Mouse (Mus musculus): ENCODE measurements around the gene Gm12117.

Gene Gm12117

DNA sequence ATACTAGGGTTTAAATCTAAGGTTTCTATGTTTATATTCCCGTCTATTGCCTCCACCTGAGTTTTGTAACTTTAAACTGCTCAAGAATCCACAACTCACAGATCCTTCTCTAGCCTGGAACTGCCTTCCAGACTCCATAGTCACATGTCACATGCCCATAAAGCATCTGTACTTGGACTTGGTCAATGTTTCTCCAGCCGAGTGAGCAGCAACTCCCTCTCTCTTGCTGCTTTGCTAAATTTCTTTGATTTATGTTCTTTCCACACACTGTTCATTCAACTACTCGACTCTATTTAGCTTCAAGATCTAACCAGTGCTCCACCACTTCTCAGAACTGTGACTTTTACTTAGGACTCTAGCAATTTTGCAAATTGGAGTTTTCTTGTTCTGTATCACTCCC is 1.7 kb downstream of the Gm12117 start:
- peaks cover 8% of the 10 kb centered on the region for H3K4me1 ChIP-seq (replicated peaks; ENCODE audit: low read depth, low read length)
- no peak overlapping the region for H3K4me3 ChIP-seq (replicated peaks; ENCODE audit: low read length)
- peaks cover 76% of the 10 kb centered on the region for H3K36me3 ChIP-seq (ENCODE audit: insufficient read depth, low read length)
- no peaks in the 10 kb centered on the region for H3K27me3 ChIP-seq (ENCODE audit: insufficient read depth, low read length)
- no peaks in the 10 kb centered on the region for H3K9me3 ChIP-seq (ENCODE audit: low read length)
- TF ChIP-seq CTCF (conservative IDR thresholded peaks at IDR 0.05; ENCODE audit: low read length) (no peak), NANOG (IDR thresholded peaks at IDR 0.05; ENCODE audit: borderline replicate concordance, low read length) (no peak), POU5F1 (IDR thresholded peaks at IDR 0.05; ENCODE audit: borderline replicate concordance, low read length) (no peak)

DNA sequence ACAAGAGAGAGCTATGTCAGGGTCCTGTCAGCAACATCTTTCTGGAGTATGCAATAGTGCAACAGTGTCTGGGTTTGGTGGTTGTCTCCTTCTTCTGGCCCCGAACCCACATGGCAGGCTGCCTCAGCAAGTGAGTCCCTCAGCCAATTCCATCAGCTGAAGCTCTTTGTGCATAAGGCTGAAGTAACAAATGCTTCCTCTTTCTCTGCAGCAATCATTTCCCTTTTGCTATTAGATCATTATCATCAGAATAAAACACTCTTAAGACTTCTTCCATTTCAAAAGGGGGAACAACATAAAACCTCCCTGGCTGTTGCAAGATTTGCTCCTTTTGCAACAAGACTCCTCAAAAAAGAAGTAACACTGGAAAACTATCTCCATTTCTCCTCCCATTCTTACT is 2.2 kb downstream of the Gm12117 start:
- Histone ChIP-seq H3K4me1 (replicated peaks; ENCODE audit: low read depth, low read length) (peaks cover 8% of the 10 kb centered on the region), H3K36me3 (ENCODE audit: insufficient read depth, low read length) (peaks cover 71% of the 10 kb centered on the region), H3K27me3 (ENCODE audit: insufficient read depth, low read length) (no peaks in the 10 kb centered on the region), H3K4me3 (replicated peaks; ENCODE audit: low read length) (no peak overlapping the region), H3K9me3 (ENCODE audit: low read length) (no peaks in the 10 kb centered on the region)
- no peak for TF ChIP-seq NANOG (IDR thresholded peaks at IDR 0.05; ENCODE audit: borderline replicate concordance, low read length)

- no peak for TF ChIP-seq CTCF (conservative IDR thresholded peaks at IDR 0.05; ENCODE audit: low read length)
- no peak for TF ChIP-seq NANOG (IDR thresholded peaks at IDR 0.05; ENCODE audit: borderline replicate concordance, low read length)
- no peak for TF ChIP-seq POU5F1 (IDR thresholded peaks at IDR 0.05; ENCODE audit: borderline replicate concordance, low read length)
- Histone ChIP-seq H3K27me3 (ENCODE audit: insufficient read depth, low read length) (no peaks in the 10 kb centered on the region), H3K9me3 (ENCODE audit: low read length) (no peaks in the 10 kb centered on the region), H3K36me3 (ENCODE audit: insufficient read depth, low read length) (peaks cover 57% of the 10 kb centered on the region), H3K4me1 (replicated peaks; ENCODE audit: low read depth, low read length) (no peaks in the 10 kb centered on the region), H3K4me3 (replicated peaks; ENCODE audit: low read length) (no peak overlapping the region)
These were observed 36.2 kb downstream of the Gm12117 start for GRCm38 (mm10) chr11:33240295-33240694.

DNA sequence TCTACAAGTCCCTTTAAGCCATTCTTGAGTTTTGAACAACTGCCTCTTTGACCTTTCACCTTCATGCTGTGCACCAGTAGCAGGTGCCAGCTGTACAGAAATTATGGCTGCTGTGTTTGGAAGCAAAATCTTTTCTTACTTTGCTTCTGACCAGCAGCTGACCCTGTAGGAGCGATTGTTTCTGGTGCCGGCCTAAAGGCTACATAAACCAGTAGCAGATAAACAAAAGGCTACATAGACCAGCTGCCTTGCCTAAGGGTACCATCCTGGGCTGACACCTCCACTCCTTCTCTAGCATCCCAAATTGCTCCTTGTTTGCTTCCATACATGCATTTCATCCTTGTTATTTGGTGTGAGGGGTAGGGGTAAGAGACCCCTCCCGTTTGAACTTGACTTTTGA is 42.4 kb downstream of the Gm12117 start:
- no peaks in the 10 kb centered on the region for H3K9me3 ChIP-seq (ENCODE audit: low read length)
- H3K4me1 ChIP-seq (replicated peaks; ENCODE audit: low read depth, low read length) = no peaks in the 10 kb centered on the region
- TF ChIP-seq NANOG (IDR thresholded peaks at IDR 0.05; ENCODE audit: borderline replicate concordance, low read length) = no peak
- TF ChIP-seq CTCF (conservative IDR thresholded peaks at IDR 0.05; ENCODE audit: low read length) = no peak
- TF ChIP-seq POU5F1 (IDR thresholded peaks at IDR 0.05; ENCODE audit: borderline replicate concordance, low read length) = no peak
- no peak overlapping the region for H3K4me3 ChIP-seq (replicated peaks; ENCODE audit: low read length)
- no peaks in the 10 kb centered on the region for H3K27me3 ChIP-seq (ENCODE audit: insufficient read depth, low read length)
- H3K36me3 ChIP-seq (ENCODE audit: insufficient read depth, low read length) = peaks cover 46% of the 10 kb centered on the region

GRCm38 (mm10) chr11:33232056-33232455 is 44.5 kb downstream of the Gm12117 start:
- H3K4me3 ChIP-seq (replicated peaks; ENCODE audit: low read length) = no peak overlapping the region
- no peaks in the 10 kb centered on the region for H3K4me1 ChIP-seq (replicated peaks; ENCODE audit: low read depth, low read length)
- TF ChIP-seq CTCF (conservative IDR thresholded peaks at IDR 0.05; ENCODE audit: low read length) = no peak
- no peak for TF ChIP-seq POU5F1 (IDR thresholded peaks at IDR 0.05; ENCODE audit: borderline replicate concordance, low read length)
- no peak for TF ChIP-seq NANOG (IDR thresholded peaks at IDR 0.05; ENCODE audit: borderline replicate concordance, low read length)
- no peaks in the 10 kb centered on the region for H3K27me3 ChIP-seq (ENCODE audit: insufficient read depth, low read length)
- H3K36me3 ChIP-seq (ENCODE audit: insufficient read depth, low read length) = peaks cover 46% of the 10 kb centered on the region
- no peaks in the 10 kb centered on the region for H3K9me3 ChIP-seq (ENCODE audit: low read length)

- no peaks in the 10 kb centered on the region for H3K9me3 ChIP-seq (ENCODE audit: low read length)
These were observed 48.4 kb downstream of the Gm12117 start for GRCm38 (mm10) chr11:33228186-33228585.

GRCm38 (mm10) chr11:33226516-33226915 is 50.0 kb downstream of the Gm12117 start:
- H3K36me3 ChIP-seq (ENCODE audit: insufficient read depth, low read length) = peaks cover 54% of the 10 kb centered on the region
- peaks cover 14% of the 10 kb centered on the region for H3K4me1 ChIP-seq (replicated peaks; ENCODE audit: low read depth, low read length)
- H3K9me3 ChIP-seq (ENCODE audit: low read length) = no peaks in the 10 kb centered on the region
- H3K4me3 ChIP-seq (replicated peaks; ENCODE audit: low read length) = no peak overlapping the region
- TF ChIP-seq POU5F1 (IDR thresholded peaks at IDR 0.05; ENCODE audit: borderline replicate concordance, low read length) (no peak), NANOG (IDR thresholded peaks at IDR 0.05; ENCODE audit: borderline replicate concordance, low read length) (no peak), CTCF (conservative IDR thresholded peaks at IDR 0.05; ENCODE audit: low read length) (no peak)
- no peaks in the 10 kb centered on the region for H3K27me3 ChIP-seq (ENCODE audit: insufficient read depth, low read length)

More at GRCm38 (mm10) chr11:33228186-33228585, 48.4 kb downstream of the Gm12117 start:
- TF ChIP-seq POU5F1 (IDR thresholded peaks at IDR 0.05; ENCODE audit: borderline replicate concordance, low read length) = no peak
- TF ChIP-seq CTCF (conservative IDR thresholded peaks at IDR 0.05; ENCODE audit: low read length) = no peak
- no peak for TF ChIP-seq NANOG (IDR thresholded peaks at IDR 0.05; ENCODE audit: borderline replicate concordance, low read length)
- Histone ChIP-seq H3K4me1 (replicated peaks; ENCODE audit: low read depth, low read length) (no peaks in the 10 kb centered on the region), H3K4me3 (replicated peaks; ENCODE audit: low read length) (no peak overlapping the region), H3K27me3 (ENCODE audit: insufficient read depth, low read length) (no peaks in the 10 kb centered on the region), H3K36me3 (ENCODE audit: insufficient read depth, low read length) (peaks cover 71% of the 10 kb centered on the region)
